Mouse (Mus musculus): ENCODE measurements around the gene Armc12. TPM values are rescaled to one million over a fixed set of nuclear protein-coding genes. Genes with fewer than 3 reads are reported as not detected.

The Armc12 gene
- polyA plus RNA-seq, 1 experiment, result not detected

DNA sequence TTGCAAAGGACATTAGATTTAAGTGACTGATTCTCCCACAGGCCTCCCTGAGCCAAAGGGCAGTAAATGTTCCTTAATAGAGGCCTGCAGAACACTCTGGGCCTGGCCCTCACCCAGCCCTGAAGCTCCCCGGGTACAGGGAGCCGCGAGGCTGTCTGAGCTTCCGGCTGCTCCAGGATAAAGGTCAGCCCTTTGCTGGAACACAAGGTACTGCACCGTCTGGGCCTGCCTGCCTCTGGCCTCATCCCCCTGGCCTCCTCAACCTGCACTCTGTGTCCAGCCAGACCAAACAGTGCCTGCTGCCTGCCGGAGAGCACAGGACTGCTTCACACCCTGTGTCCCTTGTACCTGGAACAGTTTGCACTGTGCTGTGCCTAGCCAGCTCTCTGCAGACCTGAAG, 17.9 kb upstream of the Armc12 start:
- TF ChIP-seq POLR2A (IDR thresholded peaks at IDR 0.05; ENCODE audit: borderline replicate concordance, low read depth, low read length), result no peak
- no peak for TF ChIP-seq CTCF (IDR thresholded peaks at IDR 0.05; ENCODE audit: low read depth, low read length)
- Histone ChIP-seq H3K4me1 (ENCODE audit: control insufficient read depth, insufficient read depth, low read length) (peaks cover 37% of the 10 kb centered on the region), H3K4me3 (ENCODE audit: insufficient read depth, low read length) (no peak overlapping the region), H3K27ac (ENCODE audit: insufficient read depth, low read depth, low read length) (no peak overlapping the region)

- Histone ChIP-seq H3K27ac (ENCODE audit: insufficient read depth, low read depth, low read length) (peak overlapping the region; percentile 83), H3K4me3 (ENCODE audit: insufficient read depth, low read length) (no peak overlapping the region), H3K4me1 (ENCODE audit: control insufficient read depth, insufficient read depth, low read length) (peaks cover 38% of the 10 kb centered on the region)
- TF ChIP-seq POLR2A (IDR thresholded peaks at IDR 0.05; ENCODE audit: borderline replicate concordance, low read depth, low read length) (no peak), CTCF (IDR thresholded peaks at IDR 0.05; ENCODE audit: low read depth, low read length) (no peak)
Observed at GRCm38 (mm10) chr17:28513337-28513736, 17.3 kb upstream of the Armc12 start.

DNA sequence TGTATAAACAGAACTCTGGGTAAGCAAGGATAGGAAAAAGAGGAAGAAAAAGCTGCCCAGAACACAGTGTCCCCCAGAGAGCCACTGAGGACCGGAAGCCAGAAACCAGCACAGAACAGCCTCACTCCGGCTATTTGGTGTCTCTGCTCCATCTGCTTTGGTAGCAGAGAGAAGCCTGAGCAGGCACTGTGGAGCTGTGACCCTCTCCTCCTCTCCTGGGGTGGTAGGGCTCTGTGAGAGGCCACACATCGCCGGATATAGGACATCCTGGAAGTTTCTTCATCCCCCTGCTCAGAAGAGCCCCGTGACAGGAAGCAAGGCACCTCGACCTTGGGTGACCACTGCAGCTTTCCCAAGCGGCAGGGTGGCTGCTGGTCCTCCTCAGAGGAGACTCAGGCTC, 16.8 kb upstream of the Armc12 start:
- Histone ChIP-seq H3K27ac (ENCODE audit: insufficient read depth, low read depth, low read length) (peak overlapping the region; percentile 83), H3K4me1 (ENCODE audit: control insufficient read depth, insufficient read depth, low read length) (peaks cover 38% of the 10 kb centered on the region), H3K4me3 (ENCODE audit: insufficient read depth, low read length) (peak overlapping the region; percentile 24; the same call in 1 of the 2 replicates)
- TF ChIP-seq POLR2A (IDR thresholded peaks at IDR 0.05; ENCODE audit: borderline replicate concordance, low read depth, low read length), result no peak
- TF ChIP-seq CTCF (IDR thresholded peaks at IDR 0.05; ENCODE audit: low read depth, low read length), result no peak

DNA sequence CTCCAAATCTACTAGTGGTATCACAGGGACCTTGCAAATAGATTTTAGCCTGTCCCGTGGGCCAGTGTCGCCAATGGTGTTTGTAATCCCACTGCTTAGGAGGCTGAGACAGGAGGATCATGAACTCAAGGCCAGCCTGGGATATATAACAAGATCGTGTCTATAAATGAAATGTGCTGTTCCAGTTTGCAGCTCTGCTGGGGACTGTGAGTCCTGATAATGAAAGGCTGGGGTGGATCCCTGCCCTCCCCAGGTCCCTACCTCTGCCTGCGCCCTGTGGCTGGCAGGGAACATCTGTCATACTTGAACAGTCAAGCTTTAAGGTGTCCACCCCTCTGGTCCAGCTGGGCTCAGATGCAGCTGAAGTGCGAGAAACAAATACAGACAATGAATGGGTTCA, 16.1 kb upstream of the Armc12 start:
- H3K4me1 ChIP-seq (ENCODE audit: control insufficient read depth, insufficient read depth, low read length), result peaks cover 38% of the 10 kb centered on the region
- no peak overlapping the region for H3K4me3 ChIP-seq (ENCODE audit: insufficient read depth, low read length)
- no peak for TF ChIP-seq POLR2A (IDR thresholded peaks at IDR 0.05; ENCODE audit: borderline replicate concordance, low read depth, low read length)
- TF ChIP-seq CTCF (IDR thresholded peaks at IDR 0.05; ENCODE audit: low read depth, low read length), result no peak
- no peak overlapping the region for H3K27ac ChIP-seq (ENCODE audit: insufficient read depth, low read depth, low read length)

DNA sequence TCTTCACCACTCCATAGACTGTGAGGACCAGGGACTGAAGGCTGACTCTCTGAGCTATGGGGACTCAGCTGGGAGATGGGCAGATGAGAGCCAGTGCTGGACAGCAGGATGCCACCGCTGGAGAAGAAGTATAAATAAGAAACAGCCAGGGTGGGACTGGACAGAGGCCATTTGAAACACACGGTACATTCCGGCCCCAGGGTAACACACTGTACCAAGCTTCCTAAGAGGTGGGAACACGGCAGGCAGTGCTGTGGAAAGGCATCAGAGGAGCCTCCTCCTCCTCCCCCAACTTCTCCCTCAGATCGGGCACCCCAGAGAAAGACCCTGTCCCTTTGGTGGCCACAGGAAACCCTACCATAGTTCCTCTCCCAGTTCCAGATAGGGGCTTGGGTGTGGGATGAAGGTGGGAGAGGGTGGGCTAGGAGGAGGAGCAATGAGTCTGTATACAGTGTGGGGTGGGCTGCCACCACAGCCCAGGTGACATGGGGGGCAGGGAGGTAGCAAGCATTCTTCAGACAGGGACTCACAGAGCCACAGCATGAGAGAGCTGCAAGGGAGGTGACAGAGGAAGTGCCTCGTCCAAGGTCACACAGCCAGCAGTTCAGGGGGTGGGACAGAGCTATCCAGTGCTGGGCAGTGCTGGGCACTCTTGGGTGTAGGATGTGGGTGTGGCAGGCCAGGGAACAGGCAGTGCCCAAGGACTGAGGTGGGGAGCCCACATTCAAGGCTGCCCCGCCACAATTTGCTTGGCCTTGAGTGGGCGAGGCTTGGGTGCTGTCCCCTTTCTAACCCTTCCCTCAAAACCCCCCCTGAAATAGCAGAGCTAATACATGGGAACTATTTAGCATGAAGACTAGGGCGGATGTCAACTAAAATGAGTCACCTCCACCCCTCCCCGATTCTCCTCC, 14.9 kb upstream of the Armc12 start:
- peaks cover 37% of the 10 kb centered on the region for H3K4me1 ChIP-seq (ENCODE audit: control insufficient read depth, insufficient read depth, low read length)
- TF ChIP-seq CTCF (IDR thresholded peaks at IDR 0.05; ENCODE audit: low read depth, low read length) (no peak), POLR2A (IDR thresholded peaks at IDR 0.05; ENCODE audit: borderline replicate concordance, low read depth, low read length) (no peak)
- H3K27ac ChIP-seq (ENCODE audit: insufficient read depth, low read depth, low read length), result no peak overlapping the region
- no peak overlapping the region for H3K4me3 ChIP-seq (ENCODE audit: insufficient read depth, low read length)

DNA sequence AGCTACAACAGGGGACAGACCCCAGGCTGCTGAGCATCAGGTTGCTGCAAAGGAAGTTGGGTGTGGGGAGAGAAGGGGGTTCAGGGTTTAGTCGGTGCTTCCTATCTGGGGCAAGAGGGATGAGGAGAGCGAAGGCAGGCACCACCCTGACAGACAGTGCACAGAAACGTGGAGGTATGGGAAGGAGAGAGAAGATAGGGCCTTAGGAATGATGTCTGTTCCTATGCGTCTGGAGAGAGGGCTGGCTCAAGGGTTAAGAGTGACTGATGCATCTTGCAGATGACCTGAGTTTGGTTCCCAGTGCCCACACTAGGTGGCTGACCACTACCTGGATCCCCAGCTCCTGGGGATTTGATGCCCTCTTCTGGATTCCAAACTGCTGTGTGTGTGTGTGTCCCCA, 13.7 kb upstream of the Armc12 start:
- no peak overlapping the region for H3K27ac ChIP-seq (ENCODE audit: insufficient read depth, low read depth, low read length)
- H3K4me3 ChIP-seq (ENCODE audit: insufficient read depth, low read length), result no peak overlapping the region
- peaks cover 33% of the 10 kb centered on the region for H3K4me1 ChIP-seq (ENCODE audit: control insufficient read depth, insufficient read depth, low read length)
- TF ChIP-seq POLR2A (IDR thresholded peaks at IDR 0.05; ENCODE audit: borderline replicate concordance, low read depth, low read length) (no peak), CTCF (IDR thresholded peaks at IDR 0.05; ENCODE audit: low read depth, low read length) (no peak)

DNA sequence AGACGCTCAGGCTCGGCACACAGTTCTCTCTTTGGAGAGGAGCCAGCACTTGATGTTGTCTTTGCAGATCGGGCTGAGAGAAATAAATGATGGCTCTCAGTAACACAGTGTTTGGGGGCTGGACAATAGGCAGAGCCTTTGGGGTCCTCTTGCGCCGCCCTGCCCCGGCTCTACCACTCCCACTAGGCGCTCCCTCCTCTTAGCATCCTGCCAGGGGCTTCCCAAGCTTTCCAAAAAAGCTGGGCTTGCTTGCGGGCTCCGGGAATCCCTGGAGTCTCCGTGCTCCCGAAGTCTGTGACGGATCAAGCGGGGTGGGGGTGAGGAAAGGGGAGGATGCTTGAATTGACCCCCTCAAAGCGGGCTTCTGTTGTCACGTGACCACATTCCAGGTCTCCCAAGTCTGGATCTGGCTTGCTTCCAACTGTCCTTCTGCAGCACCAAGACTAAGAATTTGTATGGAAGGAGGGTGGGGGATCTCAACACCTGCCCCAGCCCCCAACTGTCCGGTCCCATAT, 13.1 kb upstream of the Armc12 start, which contains the start of gene Fkbp5:
Gene Fkbp5 (minus strand): TSS at position 87 of the 515 bp plus-strand sequence.
- peaks cover 30% of the 10 kb centered on the region for H3K4me1 ChIP-seq (ENCODE audit: control insufficient read depth, insufficient read depth, low read length)
- H3K4me3 ChIP-seq (ENCODE audit: insufficient read depth, low read length), result peak within 1 kb of the TSS; percentile 56
- H3K27ac ChIP-seq (ENCODE audit: insufficient read depth, low read depth, low read length), result no peak within 1 kb of the TSS
- TF ChIP-seq CTCF (IDR thresholded peaks at IDR 0.05; ENCODE audit: low read depth, low read length) (no peak), POLR2A (IDR thresholded peaks at IDR 0.05; ENCODE audit: borderline replicate concordance, low read depth, low read length) (no peak)

DNA sequence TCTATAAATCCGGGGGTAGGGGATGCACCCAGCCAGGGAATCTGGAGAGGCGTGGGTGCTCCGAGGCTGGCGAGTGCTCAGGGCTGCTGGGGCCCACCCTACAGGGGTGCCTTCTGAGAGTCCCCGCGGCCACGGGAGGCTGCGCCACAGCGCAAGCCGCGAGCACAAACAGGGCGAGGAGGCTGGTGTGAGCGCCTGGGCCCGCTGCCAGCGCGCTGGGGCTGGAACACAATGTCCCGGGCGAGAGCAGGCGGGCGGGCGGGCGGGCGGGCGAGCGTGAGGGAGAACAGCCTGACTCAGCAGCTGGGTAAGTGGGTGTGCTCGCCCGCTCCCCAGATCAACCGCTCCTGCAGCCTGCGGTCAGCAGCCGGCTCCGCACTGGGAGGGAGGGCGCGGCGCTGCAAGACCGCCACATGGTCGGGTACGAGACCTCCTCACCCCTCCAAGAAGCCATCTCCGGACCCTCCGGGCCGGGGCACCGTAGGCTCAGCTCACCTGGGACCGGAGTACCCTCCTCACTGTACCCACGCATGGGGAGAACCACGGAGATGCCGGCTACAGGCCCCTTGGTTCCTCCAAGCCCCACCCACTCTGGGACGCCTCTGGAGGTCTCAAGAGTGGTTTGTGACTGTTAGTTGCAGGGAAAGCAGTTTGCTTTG, 12.5 kb upstream of the Armc12 start:
- TF ChIP-seq CTCF (IDR thresholded peaks at IDR 0.05; ENCODE audit: low read depth, low read length) (no peak), POLR2A (IDR thresholded peaks at IDR 0.05; ENCODE audit: borderline replicate concordance, low read depth, low read length) (no peak)
- Histone ChIP-seq H3K4me3 (ENCODE audit: insufficient read depth, low read length) (peak overlapping the region; percentile 56), H3K4me1 (ENCODE audit: control insufficient read depth, insufficient read depth, low read length) (peaks cover 28% of the 10 kb centered on the region), H3K27ac (ENCODE audit: insufficient read depth, low read depth, low read length) (no peak overlapping the region)

- Histone ChIP-seq H3K4me1 (ENCODE audit: control insufficient read depth, insufficient read depth, low read length) (peaks cover 22% of the 10 kb centered on the region), H3K4me3 (ENCODE audit: insufficient read depth, low read length) (peak overlapping the region; percentile 56), H3K27ac (ENCODE audit: insufficient read depth, low read depth, low read length) (no peak overlapping the region)
- no peak for TF ChIP-seq POLR2A (IDR thresholded peaks at IDR 0.05; ENCODE audit: borderline replicate concordance, low read depth, low read length)
- TF ChIP-seq CTCF (IDR thresholded peaks at IDR 0.05; ENCODE audit: low read depth, low read length), result no peak
Observed at GRCm38 (mm10) chr17:28518615-28519071, 12.0 kb upstream of the Armc12 start.

All from bone marrow macrophage, adult 2 months (primary cell).